Mouse (Mus musculus) testis, adult 2 months (tissue): ENCODE measurements around the gene Micu2. TPM values are rescaled to one million over a fixed set of nuclear protein-coding genes. Genes with fewer than 3 reads are reported as not detected.

ENCODE experiments used
- H3K27ac ChIP-seq: fragments of 200-500 bp; 2 replicates; pipeline ENCODE4 v1.5.1; 2012; ENCODE audit warnings: low read depth, low read length; ENCODE audit not compliant: control insufficient read depth, insufficient read depth
- H3K27me3 ChIP-seq: fragments of 200-500 bp; 2 replicates; pipeline ENCODE4 v1.6.1; 2012; ENCODE audit warnings: mild to moderate bottlenecking, low read length, moderate library complexity; ENCODE audit not compliant: control insufficient read depth, insufficient read depth
- H3K36me3 ChIP-seq: fragments of 200-500 bp; 2 replicates; pipeline ENCODE4 v1.6.1; 2012; ENCODE audit warnings: mild to moderate bottlenecking, low read length; ENCODE audit not compliant: control insufficient read depth, insufficient read depth
- H3K4me1 ChIP-seq: fragments of 200-500 bp; 2 replicates; pipeline ENCODE4 v1.6.1; 2012; ENCODE audit warnings: low read length; ENCODE audit not compliant: control insufficient read depth, insufficient read depth
- H3K4me3 ChIP-seq: fragments of 200-500 bp; 2 replicates; pipeline ENCODE4 v1.5.1; 2012; ENCODE audit warnings: low read depth, mild to moderate bottlenecking, low read length, moderate library complexity, mixed read lengths; ENCODE audit not compliant: control insufficient read depth
- CTCF ChIP-seq: fragments of 200-500 bp; IDR thresholded peaks from 2 replicates; pipeline ENCODE4 v1.5.1; 2012; ENCODE audit warnings: low read depth, mild to moderate bottlenecking, inconsistent platforms, low read length, moderate library complexity; ENCODE audit not compliant: control insufficient read depth, insufficient read depth, insufficient replicate concordance
- POLR2A ChIP-seq: fragments of 200-500 bp; IDR thresholded peaks from 2 replicates; pipeline ENCODE4 v1.6.1; 2012; ENCODE audit warnings: low read depth, mild to moderate bottlenecking, inconsistent platforms, low read length, moderate library complexity; ENCODE audit not compliant: control insufficient read depth
- polyA plus RNA-seq: library from polyadenylated mRNA; depleted of rRNA; stranded (reverse); fragments of >200 nt; gene quantifications from 2 replicates; pipeline ENCODE4 v1.2.3, GENCODE M21; 2012; rRNA removed

Micu2 gene
- polyA plus RNA-seq, 1 experiment = 6.9 TPM

DNA sequence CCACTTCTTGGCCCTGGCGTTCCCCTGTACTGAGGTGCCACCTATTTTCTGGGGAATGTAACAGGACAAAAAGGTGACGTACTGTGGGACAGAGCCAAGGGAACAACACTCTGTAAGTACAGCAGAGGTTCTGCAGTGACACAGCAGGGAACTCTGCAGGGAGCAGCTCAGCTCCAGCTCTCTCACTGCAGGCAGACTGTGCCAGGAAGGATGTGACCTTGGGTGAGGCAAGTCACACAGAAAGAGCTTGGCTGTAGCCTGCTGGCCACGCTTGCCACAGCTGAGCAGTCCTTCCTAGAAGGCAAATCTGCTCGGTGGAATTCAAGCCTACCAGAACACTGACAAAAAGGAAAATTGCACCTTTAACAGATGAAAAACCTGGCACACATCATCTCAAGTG, 117.3 kb downstream of the Micu2 start:
- Histone ChIP-seq H3K27me3 (no peaks in the 10 kb centered on the region), H3K4me1 (no peaks in the 10 kb centered on the region), H3K4me3 (no peak overlapping the region), H3K36me3 (no peaks in the 10 kb centered on the region), H3K27ac (no peak overlapping the region)
- TF ChIP-seq CTCF (peak; percentile 32; the same call in 1 of the 2 replicates), POLR2A (no peak; the same call in 1 of the 2 replicates)

DNA sequence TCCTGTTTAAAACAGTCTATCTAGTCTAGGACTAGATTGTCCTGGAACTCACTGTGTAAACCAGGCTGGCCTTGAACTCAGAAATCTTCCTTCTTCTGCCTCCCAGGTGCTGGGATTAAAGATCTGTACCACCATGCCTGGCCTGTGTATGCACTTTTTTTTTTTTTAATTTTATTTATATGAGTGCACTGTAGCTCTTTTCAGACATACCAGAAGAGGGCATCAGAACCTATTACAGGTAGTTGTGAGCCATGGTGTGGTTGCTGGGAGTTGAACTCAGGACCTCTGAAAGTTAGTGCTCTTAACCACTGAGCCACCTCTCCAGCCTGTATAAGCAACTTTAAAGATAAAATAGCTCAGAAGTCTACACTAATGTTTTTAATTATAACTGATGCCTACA, 118.0 kb downstream of the Micu2 start:
- H3K4me1 ChIP-seq = no peaks in the 10 kb centered on the region
- TF ChIP-seq CTCF (no peak), POLR2A (no peak)
- H3K36me3 ChIP-seq = no peaks in the 10 kb centered on the region
- H3K4me3 ChIP-seq = no peak overlapping the region
- no peaks in the 10 kb centered on the region for H3K27me3 ChIP-seq
- no peak overlapping the region for H3K27ac ChIP-seq

DNA sequence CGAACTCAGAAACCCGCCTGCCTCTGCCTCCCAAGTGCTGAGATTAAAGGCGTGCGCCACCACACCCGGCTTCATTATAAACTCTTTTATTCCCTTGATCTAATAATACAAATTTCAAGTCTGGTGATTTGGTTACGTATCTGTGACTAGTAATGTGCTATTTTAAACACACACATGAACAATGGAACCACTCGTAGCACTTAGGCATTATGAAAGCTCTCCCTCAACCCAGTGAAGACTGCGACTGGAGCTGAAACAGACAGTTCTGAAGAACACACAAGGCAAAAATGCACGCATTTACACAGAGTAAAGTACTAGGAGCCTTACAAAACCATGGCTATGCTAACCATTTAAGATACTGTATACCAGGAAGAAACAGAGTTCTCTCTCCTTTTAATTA, 121.1 kb downstream of the Micu2 start:
- Histone ChIP-seq H3K36me3 (no peaks in the 10 kb centered on the region), H3K27ac (no peak overlapping the region), H3K4me3 (no peak overlapping the region), H3K4me1 (no peaks in the 10 kb centered on the region), H3K27me3 (no peaks in the 10 kb centered on the region)
- TF ChIP-seq POLR2A (no peak), CTCF (no peak)

DNA sequence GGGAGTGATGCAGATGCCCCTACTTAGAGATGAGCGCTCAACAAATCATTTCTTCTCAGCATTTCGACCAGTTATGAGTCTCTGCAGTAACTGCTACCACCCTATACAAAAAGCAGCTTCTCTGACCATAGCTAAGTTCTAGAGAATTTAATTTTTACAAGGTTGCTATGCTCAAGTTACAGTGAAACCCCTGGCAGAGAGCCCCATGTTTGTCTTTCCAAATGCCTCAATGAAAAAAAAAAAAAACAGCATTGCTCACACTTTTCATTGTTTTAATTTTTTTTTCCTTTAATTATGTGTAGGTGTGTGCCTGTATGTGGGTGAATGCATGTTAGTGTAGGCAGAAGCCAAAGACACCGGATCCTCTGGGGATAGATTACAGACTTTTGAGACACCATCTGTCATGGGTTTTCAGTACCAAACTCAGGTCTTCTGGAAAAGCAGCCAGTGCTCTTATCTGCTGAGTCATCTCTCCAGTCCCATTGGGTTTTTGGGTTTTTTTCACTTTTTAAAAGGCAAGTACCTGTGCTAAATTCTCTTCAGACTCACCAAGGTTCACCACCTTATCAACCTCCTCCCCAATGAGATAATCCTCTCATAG, 132.3 kb downstream of the Micu2 start:
- Histone ChIP-seq H3K4me3 (no peak overlapping the region), H3K36me3 (no peaks in the 10 kb centered on the region), H3K27me3 (no peaks in the 10 kb centered on the region), H3K27ac (no peak overlapping the region), H3K4me1 (no peaks in the 10 kb centered on the region)
- TF ChIP-seq CTCF (no peak), POLR2A (no peak)

Other genes starting within 250 kb of the Micu2 start
- gene Lats2, start 240.9 kb downstream of the Micu2 start, polyA plus RNA-seq = 74.4 and 86.7 TPM in 2 replicates
- gene Sap18, start 201.1 kb downstream of the Micu2 start, polyA plus RNA-seq = 48.2 and 62.0 TPM in 2 replicates
- gene Ska3, start 173.1 kb downstream of the Micu2 start, polyA plus RNA-seq = 2.5 TPM in 2 replicates
- gene Mrpl57, start 173.0 kb downstream of the Micu2 start, polyA plus RNA-seq = 116 and 132 TPM in 2 replicates
- 6.8 and 9.4 TPM in 2 replicates for gene Zdhhc20, start 109.0 kb downstream of the Micu2 start, polyA plus RNA-seq
- 0.02 and 0.11 TPM in 2 replicates for gene Fgf9, start 71.3 kb upstream of the Micu2 start, polyA plus RNA-seq